Mouse (Mus musculus) ES-Bruce4 (cell line): Measurements from ENCODE around the gene Rbms3. TPM values are rescaled to one million over a fixed set of nuclear protein-coding genes. Genes with fewer than 3 reads are reported as not detected.

Source experiments
- H3K27ac ChIP-seq: 2 replicates; pipeline ENCODE4 v1.5.1; 2012; ENCODE audit warnings: low read length, inconsistent platforms; ENCODE audit not compliant: insufficient read depth
- H3K27me3 ChIP-seq: 2 replicates; pipeline ENCODE4 v1.6.1; 2012; ENCODE audit warnings: mild to moderate bottlenecking, low read length, inconsistent platforms; ENCODE audit not compliant: control insufficient read depth, poor library complexity, insufficient read depth, severe bottlenecking
- H3K36me3 ChIP-seq: 2 replicates; pipeline ENCODE4 v1.6.1; 2012; ENCODE audit warnings: inconsistent platforms, mild to moderate bottlenecking, low read length, moderate library complexity; ENCODE audit not compliant: control insufficient read depth, poor library complexity, insufficient read depth, severe bottlenecking
- H3K4me1 ChIP-seq: one replicate; pipeline ENCODE4 v1.8.1; 2011; ENCODE audit warnings: low read length; ENCODE audit not compliant: control insufficient read depth, insufficient read depth
- H3K4me3 ChIP-seq: 2 replicates; pipeline ENCODE4 v1.5.1; 2011; ENCODE audit warnings: low read depth, mild to moderate bottlenecking, low read length
- H3K9ac ChIP-seq: 2 replicates; pipeline ENCODE4 v1.6.1; 2012; ENCODE audit warnings: low read depth, mild to moderate bottlenecking, inconsistent platforms; ENCODE audit not compliant: poor library complexity, severe bottlenecking
- H3K9me3 ChIP-seq: replicated peaks from 2 replicates; pipeline ENCODE4 v1.6.1; 2012; ENCODE audit warnings: mild to moderate bottlenecking, low read length, inconsistent platforms; ENCODE audit not compliant: control insufficient read depth, poor library complexity, insufficient read depth, severe bottlenecking
- CTCF ChIP-seq: IDR thresholded peaks from one replicate; pipeline ENCODE4 v1.8.1; 2011; ENCODE audit warnings: low read depth, low read length
- EP300 ChIP-seq: IDR thresholded peaks from 2 replicates; pipeline ENCODE4 v1.6.1; 2011; ENCODE audit warnings: low read depth, low read length; ENCODE audit not compliant: insufficient read depth
- POLR2A ChIP-seq: IDR thresholded peaks from one replicate; pipeline ENCODE4 v1.8.1; 2011; ENCODE audit warnings: low read length; ENCODE audit not compliant: insufficient read depth
- polyA plus RNA-seq: library from polyadenylated mRNA; stranded (reverse); fragments of >200 nt; gene quantifications from 2 replicates; pipeline ENCODE4 v1.2.4, GENCODE M21; 2011; ENCODE audit warnings: low read depth; ENCODE audit not compliant: missing spikeins, insufficient read depth, insufficient read length

Rbms3 gene
- polyA plus RNA-seq, 1 experiment = 1.8 TPM

- no peaks in the 10 kb centered on the region for H3K4me1 ChIP-seq
- H3K27ac ChIP-seq = no peak overlapping the region
- no peak overlapping the region for H3K4me3 ChIP-seq
- no peaks in the 10 kb centered on the region for H3K9me3 ChIP-seq
- no peaks in the 10 kb centered on the region for H3K27me3 ChIP-seq
- no peak overlapping the region for H3K9ac ChIP-seq
- no peaks in the 10 kb centered on the region for H3K36me3 ChIP-seq
- TF ChIP-seq POLR2A = no peak
- no peak for TF ChIP-seq CTCF
- TF ChIP-seq EP300 = no peak
Observed at GRCm38 (mm10) chr9:117476753-117477152, 153.0 kb downstream of the Rbms3 start.

DNA sequence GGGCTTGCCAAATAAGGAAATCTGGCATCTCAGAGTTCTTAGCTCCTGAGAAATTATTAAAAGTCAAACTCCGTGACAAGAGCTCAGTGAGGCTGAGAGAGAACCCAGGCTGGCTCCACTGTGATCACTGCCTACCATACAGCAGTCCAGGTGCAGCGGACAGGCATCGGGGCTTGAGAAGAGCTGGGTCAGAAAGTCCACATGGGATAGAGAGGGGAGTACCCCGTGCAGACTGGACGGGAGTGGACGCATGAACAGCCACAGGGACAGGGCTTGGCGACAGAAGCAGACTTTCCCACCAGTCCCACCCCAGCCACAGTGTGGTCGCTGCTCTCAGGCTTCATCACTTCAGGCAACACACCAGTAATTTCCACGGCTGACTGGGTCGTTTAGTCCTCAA, 176.9 kb downstream of the Rbms3 start:
- Histone ChIP-seq H3K4me3 (no peak overlapping the region), H3K4me1 (no peaks in the 10 kb centered on the region), H3K27ac (no peak overlapping the region), H3K9ac (no peak overlapping the region), H3K27me3 (no peaks in the 10 kb centered on the region), H3K36me3 (no peaks in the 10 kb centered on the region), H3K9me3 (no peaks in the 10 kb centered on the region)
- no peak for TF ChIP-seq CTCF
- TF ChIP-seq POLR2A = no peak
- TF ChIP-seq EP300 = no peak

- no peak overlapping the region for H3K9ac ChIP-seq
Observed at GRCm38 (mm10) chr9:117442611-117443010, 187.1 kb downstream of the Rbms3 start.

DNA sequence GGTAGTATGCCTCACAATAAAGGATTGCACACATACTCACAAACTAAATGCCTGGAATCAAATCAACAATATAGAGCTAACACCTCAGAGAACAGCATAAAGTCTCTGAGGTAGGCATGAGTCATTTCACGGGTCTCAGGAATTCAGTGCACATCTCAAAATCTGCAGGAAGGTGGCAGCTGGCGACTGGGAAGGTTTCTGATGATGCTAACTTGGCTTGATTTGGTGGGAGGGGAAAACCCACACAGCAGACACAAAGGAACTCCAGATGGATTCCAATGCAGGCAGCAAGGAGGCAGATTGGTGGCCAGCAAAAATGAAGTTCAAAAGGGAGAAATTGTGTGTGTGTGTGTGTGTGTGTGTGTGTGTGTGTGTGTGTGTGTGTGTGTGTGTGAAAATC, 193.9 kb downstream of the Rbms3 start:
- no peak for TF ChIP-seq EP300
- no peaks in the 10 kb centered on the region for H3K36me3 ChIP-seq
- no peak overlapping the region for H3K9ac ChIP-seq
- H3K4me3 ChIP-seq = no peak overlapping the region
- H3K27me3 ChIP-seq = no peaks in the 10 kb centered on the region; the same call in 1 of the 2 replicates
- no peaks in the 10 kb centered on the region for H3K4me1 ChIP-seq
- no peak overlapping the region for H3K27ac ChIP-seq
- H3K9me3 ChIP-seq = no peaks in the 10 kb centered on the region

More at GRCm38 (mm10) chr9:117442611-117443010, 187.1 kb downstream of the Rbms3 start:
- Histone ChIP-seq H3K4me3 (no peak overlapping the region), H3K27me3 (no peaks in the 10 kb centered on the region), H3K9me3 (no peaks in the 10 kb centered on the region), H3K27ac (no peak overlapping the region), H3K4me1 (no peaks in the 10 kb centered on the region), H3K36me3 (no peaks in the 10 kb centered on the region)
- TF ChIP-seq EP300 = no peak
- no peak for TF ChIP-seq POLR2A
- no peak for TF ChIP-seq CTCF

- no peak overlapping the region for H3K4me3 ChIP-seq
- H3K9ac ChIP-seq = no peak overlapping the region
- no peak overlapping the region for H3K27ac ChIP-seq
- H3K27me3 ChIP-seq = no peaks in the 10 kb centered on the region; the same call in 1 of the 2 replicates
- TF ChIP-seq CTCF (no peak), EP300 (no peak), POLR2A (no peak)
- no peaks in the 10 kb centered on the region for H3K36me3 ChIP-seq
- no peaks in the 10 kb centered on the region for H3K9me3 ChIP-seq
- no peaks in the 10 kb centered on the region for H3K4me1 ChIP-seq
Observed at GRCm38 (mm10) chr9:117430670-117431069, 199.0 kb downstream of the Rbms3 start.

DNA sequence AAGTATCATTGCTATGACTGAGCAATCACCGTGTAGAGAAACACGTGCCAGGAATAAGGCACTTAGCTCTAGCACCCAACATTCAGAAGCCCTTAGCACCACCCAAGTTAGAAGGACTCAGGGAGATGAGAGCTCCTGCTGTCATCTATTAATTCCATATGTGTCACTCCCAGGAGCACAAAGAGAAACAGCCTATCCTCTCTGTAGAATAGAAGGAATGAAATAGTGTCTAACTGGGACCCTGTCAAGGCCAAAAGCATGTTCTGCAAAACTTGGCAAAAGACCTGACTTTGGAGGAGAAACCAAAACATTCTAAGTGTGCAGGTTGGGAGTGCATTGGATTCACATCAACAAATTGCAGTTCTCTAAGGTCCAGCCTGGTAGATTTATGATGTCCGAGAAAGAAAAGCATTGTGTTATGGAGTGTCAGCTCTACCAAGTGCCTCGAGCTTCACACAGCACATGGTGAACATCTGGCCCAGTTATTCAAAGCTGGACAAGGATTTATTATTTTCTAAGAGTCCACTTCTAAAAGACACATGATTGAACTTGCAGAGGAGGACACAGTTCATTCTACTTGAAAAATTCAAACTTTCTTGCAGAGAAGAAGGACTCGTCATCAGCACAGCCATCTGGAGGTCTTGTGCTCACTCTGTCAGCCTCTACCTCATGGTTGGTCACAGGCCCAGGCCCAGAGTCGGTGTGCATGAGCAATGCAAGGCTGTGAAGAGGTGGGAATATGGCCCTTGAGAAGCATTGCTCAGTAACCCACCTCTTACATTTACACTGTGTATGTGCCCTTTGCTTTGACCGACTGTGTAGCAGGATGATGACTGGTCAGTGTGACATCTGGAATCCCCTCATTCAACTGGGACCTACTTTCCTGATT, 200.3 kb downstream of the Rbms3 start:
- no peak overlapping the region for H3K4me3 ChIP-seq
- H3K27me3 ChIP-seq = no peaks in the 10 kb centered on the region; the same call in 1 of the 2 replicates
- no peak for TF ChIP-seq POLR2A
- no peaks in the 10 kb centered on the region for H3K36me3 ChIP-seq
- no peak overlapping the region for H3K9ac ChIP-seq
- H3K4me1 ChIP-seq = no peaks in the 10 kb centered on the region
- no peaks in the 10 kb centered on the region for H3K9me3 ChIP-seq
- H3K27ac ChIP-seq = no peak overlapping the region
